Mouse (Mus musculus) ES-Bruce4 (cell line): ENCODE measurements around the gene Rnf6. TPM values are rescaled to one million over a fixed set of nuclear protein-coding genes. Genes with fewer than 3 reads are reported as not detected.

Experiments
- H3K27ac ChIP-seq: 2 replicates; pipeline ENCODE4 v1.5.1; 2012; ENCODE audit warnings: low read length, inconsistent platforms; ENCODE audit not compliant: insufficient read depth
- H3K27me3 ChIP-seq: 2 replicates; pipeline ENCODE4 v1.6.1; 2012; ENCODE audit warnings: mild to moderate bottlenecking, low read length, inconsistent platforms; ENCODE audit not compliant: control insufficient read depth, poor library complexity, insufficient read depth, severe bottlenecking
- H3K36me3 ChIP-seq: 2 replicates; pipeline ENCODE4 v1.6.1; 2012; ENCODE audit warnings: inconsistent platforms, mild to moderate bottlenecking, low read length, moderate library complexity; ENCODE audit not compliant: control insufficient read depth, poor library complexity, insufficient read depth, severe bottlenecking
- H3K4me1 ChIP-seq: one replicate; pipeline ENCODE4 v1.8.1; 2011; ENCODE audit warnings: low read length; ENCODE audit not compliant: control insufficient read depth, insufficient read depth
- H3K4me3 ChIP-seq: 2 replicates; pipeline ENCODE4 v1.5.1; 2011; ENCODE audit warnings: low read depth, mild to moderate bottlenecking, low read length
- H3K9ac ChIP-seq: 2 replicates; pipeline ENCODE4 v1.6.1; 2012; ENCODE audit warnings: low read depth, mild to moderate bottlenecking, inconsistent platforms; ENCODE audit not compliant: poor library complexity, severe bottlenecking
- H3K9me3 ChIP-seq: replicated peaks from 2 replicates; pipeline ENCODE4 v1.6.1; 2012; ENCODE audit warnings: mild to moderate bottlenecking, low read length, inconsistent platforms; ENCODE audit not compliant: control insufficient read depth, poor library complexity, insufficient read depth, severe bottlenecking
- CTCF ChIP-seq: IDR thresholded peaks from one replicate; pipeline ENCODE4 v1.8.1; 2011; ENCODE audit warnings: low read depth, low read length
- EP300 ChIP-seq: IDR thresholded peaks from 2 replicates; pipeline ENCODE4 v1.6.1; 2011; ENCODE audit warnings: low read depth, low read length; ENCODE audit not compliant: insufficient read depth
- POLR2A ChIP-seq: IDR thresholded peaks from one replicate; pipeline ENCODE4 v1.8.1; 2011; ENCODE audit warnings: low read length; ENCODE audit not compliant: insufficient read depth
- polyA plus RNA-seq: library from polyadenylated mRNA; stranded (reverse); fragments of >200 nt; gene quantifications from 2 replicates; pipeline ENCODE4 v1.2.4, GENCODE M21; 2011; ENCODE audit warnings: low read depth; ENCODE audit not compliant: missing spikeins, insufficient read depth, insufficient read length

Rnf6 gene
- polyA plus RNA-seq, 1 experiment, result 40.2 TPM

GRCm38 (mm10) chr5:146251663-146252429, 30.5 kb upstream of the Rnf6 start:
- Histone ChIP-seq H3K36me3 (no peaks in the 10 kb centered on the region), H3K4me3 (no peak overlapping the region), H3K9ac (no peak overlapping the region), H3K27ac (no peak overlapping the region), H3K27me3 (no peaks in the 10 kb centered on the region), H3K4me1 (no peaks in the 10 kb centered on the region), H3K9me3 (no peaks in the 10 kb centered on the region)
- TF ChIP-seq POLR2A (no peak), EP300 (no peak), CTCF (no peak)

DNA sequence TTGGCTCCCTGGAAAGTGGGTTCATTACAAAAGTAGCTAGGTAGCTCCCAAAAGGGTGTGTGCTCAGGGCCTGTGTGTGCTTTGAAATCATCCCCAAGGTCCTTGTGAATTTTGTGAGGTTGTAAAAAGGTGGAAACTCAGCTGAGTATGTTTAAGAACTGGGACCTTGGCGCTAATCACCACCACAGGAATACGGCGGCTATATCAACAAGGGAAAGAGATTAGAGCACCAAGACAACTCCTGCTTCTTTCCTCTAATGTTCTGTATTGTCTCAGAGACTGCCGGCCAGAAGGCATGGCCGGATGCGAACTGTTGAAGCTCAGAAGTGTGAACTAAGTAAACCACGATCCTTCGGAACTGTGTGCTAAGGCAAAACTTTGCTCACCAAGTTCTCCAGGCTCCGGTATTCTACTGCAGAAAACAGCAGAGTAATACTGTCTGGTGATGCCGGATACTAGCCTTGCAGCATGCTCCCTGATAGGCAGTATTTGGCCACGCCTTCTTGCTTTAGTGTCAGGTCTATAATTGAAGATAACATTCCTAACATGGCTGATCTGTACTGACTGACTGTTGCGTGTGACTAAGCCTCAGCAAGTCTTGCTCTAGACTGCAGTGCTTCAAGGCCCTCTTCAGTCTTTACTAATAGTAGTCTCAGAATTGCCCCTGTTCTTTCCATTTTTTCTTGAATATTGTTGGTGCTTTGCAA, 29.2 kb upstream of the Rnf6 start:
- no peaks in the 10 kb centered on the region for H3K9me3 ChIP-seq
- no peak overlapping the region for H3K4me3 ChIP-seq
- no peak for TF ChIP-seq EP300
- TF ChIP-seq POLR2A, result no peak
- TF ChIP-seq CTCF, result no peak
- no peak overlapping the region for H3K27ac ChIP-seq
- no peaks in the 10 kb centered on the region for H3K4me1 ChIP-seq
- H3K9ac ChIP-seq, result no peak overlapping the region
- no peaks in the 10 kb centered on the region for H3K36me3 ChIP-seq
- H3K27me3 ChIP-seq, result no peaks in the 10 kb centered on the region

DNA sequence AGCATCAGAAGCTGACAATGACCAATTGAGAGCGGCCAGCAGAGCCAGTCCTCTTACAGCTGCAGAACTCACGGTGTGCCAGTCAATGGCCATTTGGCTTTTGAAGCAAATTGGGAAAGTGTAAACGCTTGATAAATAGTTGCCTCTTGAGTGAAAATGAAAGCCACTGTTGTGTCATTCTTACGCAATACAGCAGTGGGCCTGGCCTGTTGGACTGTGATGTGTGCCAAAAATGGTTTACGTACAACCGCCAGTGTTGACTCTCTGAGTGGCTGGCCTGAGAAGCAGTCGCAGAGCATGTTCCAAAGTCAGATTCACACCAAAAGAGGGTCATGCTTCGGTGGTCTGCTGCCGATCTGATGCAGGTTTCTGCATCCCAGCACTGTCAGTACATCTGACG, 27.4 kb upstream of the Rnf6 start:
- Histone ChIP-seq H3K27ac (no peak overlapping the region), H3K4me1 (peaks cover 1% of the 10 kb centered on the region), H3K9ac (no peak overlapping the region), H3K27me3 (no peaks in the 10 kb centered on the region), H3K9me3 (no peaks in the 10 kb centered on the region), H3K36me3 (no peaks in the 10 kb centered on the region), H3K4me3 (no peak overlapping the region)
- TF ChIP-seq POLR2A, result no peak
- no peak for TF ChIP-seq EP300
- no peak for TF ChIP-seq CTCF

GRCm38 (mm10) chr5:146247709-146248108, 26.4 kb upstream of the Rnf6 start:
- Histone ChIP-seq H3K27ac (no peak overlapping the region), H3K4me3 (no peak overlapping the region), H3K9me3 (no peaks in the 10 kb centered on the region), H3K36me3 (no peaks in the 10 kb centered on the region), H3K27me3 (no peaks in the 10 kb centered on the region), H3K4me1 (peaks cover 1% of the 10 kb centered on the region), H3K9ac (no peak overlapping the region)
- no peak for TF ChIP-seq POLR2A

DNA sequence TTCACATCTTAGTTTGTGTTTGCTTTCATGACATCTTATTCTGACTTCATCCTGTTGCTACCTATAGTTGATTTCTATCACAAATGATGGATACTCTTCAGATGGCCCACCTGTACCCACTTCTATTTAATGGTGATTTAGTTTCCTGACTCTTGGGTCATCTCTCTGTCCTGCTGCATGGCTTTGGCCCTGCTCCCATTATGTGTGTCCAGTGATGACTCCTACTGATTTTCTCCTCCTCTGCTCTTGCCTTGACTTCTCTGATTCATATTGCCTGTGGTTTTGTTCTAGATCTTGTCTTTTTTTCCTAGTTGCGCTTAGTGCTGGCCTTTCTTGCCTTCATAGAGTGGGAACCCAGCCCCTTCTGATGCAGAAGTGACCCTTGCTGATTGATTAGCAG, 25.0 kb upstream of the Rnf6 start:
- TF ChIP-seq CTCF (no peak), POLR2A (no peak), EP300 (no peak)
- Histone ChIP-seq H3K9ac (no peak overlapping the region), H3K9me3 (no peaks in the 10 kb centered on the region), H3K27me3 (no peaks in the 10 kb centered on the region), H3K27ac (no peak overlapping the region), H3K4me3 (no peak overlapping the region), H3K4me1 (peaks cover 1% of the 10 kb centered on the region), H3K36me3 (no peaks in the 10 kb centered on the region)

DNA sequence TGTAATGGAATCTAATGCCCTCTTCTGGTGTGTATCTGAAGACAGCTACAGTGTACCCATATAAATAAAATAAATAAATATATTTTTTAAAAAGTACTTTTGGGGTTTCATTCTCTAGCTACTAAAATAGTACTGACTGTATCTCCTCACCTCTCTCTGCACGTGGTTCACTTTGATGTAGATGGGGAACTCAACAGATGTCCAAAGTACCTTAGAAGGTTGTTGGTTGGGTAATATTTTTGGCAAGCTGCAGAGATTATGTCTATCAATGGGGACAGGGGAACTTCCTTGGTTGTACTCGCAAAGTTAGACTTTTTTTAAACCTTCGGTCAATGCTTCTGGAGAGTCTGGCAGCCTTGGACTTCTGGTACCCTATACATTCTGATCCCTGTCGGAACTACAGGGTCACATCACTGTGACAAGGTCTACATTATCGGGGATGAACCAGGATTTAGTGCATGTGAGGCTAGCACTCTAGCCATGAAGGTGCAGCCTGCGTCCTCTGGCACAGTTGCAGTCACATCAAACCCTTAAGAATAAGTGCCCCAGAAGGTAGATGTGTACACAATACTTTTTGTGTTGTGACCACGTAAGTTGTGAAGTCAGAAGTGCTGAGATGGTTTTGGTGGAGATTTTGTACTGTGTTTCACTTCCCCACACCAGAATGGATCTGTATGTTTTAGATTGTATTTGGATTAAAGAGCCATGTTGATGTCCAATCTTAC, 24.5 kb upstream of the Rnf6 start:
- no peaks in the 10 kb centered on the region for H3K36me3 ChIP-seq
- peaks cover 1% of the 10 kb centered on the region for H3K4me1 ChIP-seq
- H3K4me3 ChIP-seq, result no peak overlapping the region
- H3K9me3 ChIP-seq, result no peaks in the 10 kb centered on the region
- no peak overlapping the region for H3K27ac ChIP-seq
- TF ChIP-seq CTCF, result no peak
- H3K27me3 ChIP-seq, result no peaks in the 10 kb centered on the region
- no peak overlapping the region for H3K9ac ChIP-seq
